Mouse (Mus musculus): Measurements from ENCODE around the gene Nbea.

Gene Nbea

GRCm38 (mm10) chr3:55819598-55819997, 363.9 kb downstream of the Nbea start:
- DNase-seq, result no peak

GRCm38 (mm10) chr3:55818082-55818481, 365.4 kb downstream of the Nbea start:
- no peak for DNase-seq

- DNase-seq, result peak; percentile 25
These were observed 366.7 kb downstream of the Nbea start for GRCm38 (mm10) chr3:55816638-55817375.

- no peak for DNase-seq
These were observed 367.4 kb downstream of the Nbea start for GRCm38 (mm10) chr3:55816096-55816495.

GRCm38 (mm10) chr3:55814993-55815625, 368.4 kb downstream of the Nbea start:
- DNase-seq, result no peak

- DNase-seq, result no peak
These were observed 388.7 kb downstream of the Nbea start for GRCm38 (mm10) chr3:55794768-55795167.

- DNase-seq, result no peak
These were observed 389.5 kb downstream of the Nbea start for GRCm38 (mm10) chr3:55793842-55794575.

- no peak for DNase-seq
These were observed 391.2 kb downstream of the Nbea start for GRCm38 (mm10) chr3:55792251-55792650.

- no peak for DNase-seq
These were observed 392.9 kb downstream of the Nbea start for GRCm38 (mm10) chr3:55790609-55791008.

- no peak for DNase-seq
These were observed 393.6 kb downstream of the Nbea start for GRCm38 (mm10) chr3:55789856-55790255.

- no peak for DNase-seq
These were observed 394.8 kb downstream of the Nbea start for GRCm38 (mm10) chr3:55788621-55789201.

- no peak for DNase-seq
These were observed 395.3 kb downstream of the Nbea start for GRCm38 (mm10) chr3:55788214-55788586.

- DNase-seq, result no peak
These were observed 395.9 kb downstream of the Nbea start for GRCm38 (mm10) chr3:55787487-55788213.

GRCm38 (mm10) chr3:55786835-55787486, 396.5 kb downstream of the Nbea start:
- DNase-seq, result no peak

GRCm38 (mm10) chr3:55785981-55786725, 397.3 kb downstream of the Nbea start:
- no peak for DNase-seq

- DNase-seq, result no peak
These were observed 398.1 kb downstream of the Nbea start for GRCm38 (mm10) chr3:55785266-55785980.

- DNase-seq, result no peak
These were observed 399.4 kb downstream of the Nbea start for GRCm38 (mm10) chr3:55784101-55784500.

- DNase-seq, result no peak
These were observed 400.1 kb downstream of the Nbea start for GRCm38 (mm10) chr3:55783171-55784081.

- DNase-seq, result no peak
These were observed 400.7 kb downstream of the Nbea start for GRCm38 (mm10) chr3:55782771-55783170.
